Mouse (Mus musculus) midbrain, embryonic 10.5 days (tissue): ENCODE measurements around the gene Hnrnpa3. TPM values are rescaled to one million over a fixed set of nuclear protein-coding genes. Genes with fewer than 3 reads are reported as not detected.

Experiments used
- microRNA-seq: library from miRNA; unstranded; fragments of <30 nt; microRNA quantifications from one replicate; pipeline ENCODE4, GENCODE M21; 2017
- polyA plus RNA-seq: library from polyadenylated mRNA; unstranded; fragments of >200 nt; fragmentation: Nextera tagmentation; extraction: Ambion mirVana; gene quantifications from 2 replicates; pipeline ENCODE4 v1.2.1, GENCODE M21; 2016

The Hnrnpa3 gene
- polyA plus RNA-seq, 1 experiment from 2014 or later, result 337 TPM

Small RNA genes within 50 kb of the gene (microRNA-seq; reads per million reads assigned to microRNA genes)
- not detected for gene Gm24574

Other genes with a start within 250 kb of the Hnrnpa3 start
- 25.8 and 27.7 TPM in 2 replicates for gene Nfe2l2, start 45.4 kb downstream of the Hnrnpa3 start, polyA plus RNA-seq
- 44.5 and 44.9 TPM in 2 replicates for gene Agps, start 172.9 kb downstream of the Hnrnpa3 start, polyA plus RNA-seq